ENCODE assay signal across 39 mouse cellular contexts in genomic region chr8:122368494-122368893, GRCm38 (mm10). TPM values are rescaled to one million over a fixed set of nuclear protein-coding genes. Genes with fewer than 3 reads are reported as not detected.
DNase-seq lines count a peak whose midpoint lies in the region; ATAC-seq and TF ChIP-seq lines count a peak whose summit lies in the region.
"Had no signal": no experiment of that assay in that cellular context is flagged by ENCODE, and none has a peak within 500 bp of the region (broad histone marks: within the 10 kb centered on the region; RNA-seq: fewer than 3 reads in every experiment).

No protein-coding gene starts in this region.

- intact Hi-C loops in heart, postnatal 14 days (cut with DNase I) = no loop called here

- no peak for ATAC-seq in heart, embryonic 14.5 days (ENCODE audit: insufficient number of reproducible peaks, insufficient read depth, low FRiP score, low read depth)
- ATAC-seq in megakaryocyte, adult 5-6 weeks (ENCODE audit: poor library complexity, severe bottlenecking) = no peak
- ATAC-seq in liver, postnatal 0 days = no peak
- ATAC-seq: forebrain, embryonic 13.5 days; intestine, postnatal 0 days; midbrain, embryonic 16.5 days; Patski had no signal

- H3K9ac ChIP-seq in heart, embryonic 14.5 days (ENCODE audit: low read length) = 0 out of 2 replicates have a peak overlapping the region, but pooled peaks have one; percentile 23
- H3K9ac ChIP-seq in liver, postnatal 0 days (replicated peaks) = no peak overlapping the region
- H3K9ac ChIP-seq: forebrain, embryonic 13.5 days; heart, embryonic 12.5 days; hindbrain, embryonic 14.5 days; liver, embryonic 14.5 days; lung, embryonic 14.5 days; neural tube, embryonic 12.5 days had no signal

- H3K9me3 ChIP-seq in heart, embryonic 14.5 days (ENCODE audit: control insufficient read depth, low read length) = no peaks in the 10 kb centered on the region
- H3K9me3 ChIP-seq in megakaryocyte, embryonic 14.5 days = peaks cover 16% of the 10 kb centered on the region
- H3K9me3 ChIP-seq in midbrain, embryonic 10.5 days (replicated peaks) = no peaks in the 10 kb centered on the region
- no peaks in the 10 kb centered on the region for H3K9me3 ChIP-seq in liver, postnatal 0 days (ENCODE audit: low read length)
- H3K9me3 ChIP-seq: forebrain, embryonic 13.5 days; heart, embryonic 12.5 days; neural tube, embryonic 12.5 days had no signal

- peaks cover 11 to 16% of the 10 kb centered on the region in 2 experiments; a peak in 3 of 4 replicates for H3K4me1 ChIP-seq in heart, embryonic 14.5 days (ENCODE audit: control insufficient read depth in 2 of 2, insufficient read depth in 2 of 2, low read length in 2 of 2)
- H3K4me1 ChIP-seq in megakaryocyte, embryonic 14.5 days = peaks cover 63% of the 10 kb centered on the region
- H3K4me1 ChIP-seq in midbrain, embryonic 10.5 days = peaks cover 7% of the 10 kb centered on the region
- peaks cover 5% of the 10 kb centered on the region; the same call in 1 of the 2 replicates for H3K4me1 ChIP-seq in liver, postnatal 0 days (ENCODE audit: insufficient read depth)
- H3K4me1 ChIP-seq: forebrain, embryonic 13.5 days; neural tube, embryonic 12.5 days had no signal

- H3K36me3 ChIP-seq in heart, embryonic 14.5 days (ENCODE audit: control insufficient read depth, insufficient read depth, low read length) = no peaks in the 10 kb centered on the region
- H3K36me3 ChIP-seq in megakaryocyte, embryonic 14.5 days (replicated peaks; ENCODE audit: low read length) = peaks cover 14% of the 10 kb centered on the region
- H3K36me3 ChIP-seq in midbrain, embryonic 10.5 days = no peaks in the 10 kb centered on the region
- H3K36me3 ChIP-seq in liver, postnatal 0 days (replicated peaks; ENCODE audit: insufficient read depth, low read length) = no peaks in the 10 kb centered on the region
- H3K36me3 ChIP-seq: heart, embryonic 12.5 days; neural tube, embryonic 12.5 days had no signal

- H3K4me3 ChIP-seq in heart, embryonic 14.5 days (ENCODE audit: control insufficient read depth in 1 of 2, insufficient read depth in 1 of 2, low read depth in 1 of 2, low read length in 2 of 2) = no peak overlapping the region
- H3K4me3 ChIP-seq in megakaryocyte, embryonic 14.5 days (replicated peaks) = peak overlapping the region; percentile 46
- no peak overlapping the region for H3K4me3 ChIP-seq in midbrain, embryonic 10.5 days
- H3K4me3 ChIP-seq in liver, postnatal 0 days (ENCODE audit: low read depth, low read length) = no peak overlapping the region
- H3K4me3 ChIP-seq: forebrain, embryonic 13.5 days; heart, embryonic 12.5 days; neural tube, embryonic 12.5 days had no signal

- no peak overlapping the region for H3K4me2 ChIP-seq in heart, embryonic 14.5 days (ENCODE audit: low read length)
- no peak overlapping the region for H3K4me2 ChIP-seq in liver, postnatal 0 days (ENCODE audit: low read depth, low read length)
- H3K4me2 ChIP-seq: forebrain, embryonic 13.5 days; heart, embryonic 12.5 days; hindbrain, embryonic 14.5 days; lung, embryonic 14.5 days; midbrain, embryonic 11.5 days; neural tube, embryonic 12.5 days had no signal

- TF ChIP-seq EP300 in liver, postnatal 0 days (IDR thresholded peaks at IDR 0.05; ENCODE audit: low read depth) = no peak

- peak overlapping the region; percentile 3 to 45; a peak in 2 of 4 replicates for H3K27ac ChIP-seq in heart, embryonic 14.5 days (replicated peaks in 1 of 2; ENCODE audit: control insufficient read depth in 1 of 2, insufficient read depth in 1 of 2, low read depth in 2 of 2, low read length in 2 of 2)
- H3K27ac ChIP-seq in midbrain, embryonic 10.5 days (replicated peaks) = no peak overlapping the region
- H3K27ac ChIP-seq in liver, postnatal 0 days (ENCODE audit: low read depth) = no peak overlapping the region
- H3K27ac ChIP-seq: forebrain, embryonic 13.5 days; hindbrain, embryonic 14.5 days; liver, embryonic 14.5 days; macrophage; neural tube, embryonic 12.5 days had no signal

- 31% methylated on average over 10 of the region's 10 CpGs for WGBS in heart, embryonic 14.5 days
- 77% methylated on average over 10 of the region's 10 CpGs for whole genome bisulfite sequencing in midbrain, embryonic 10.5 days
- 74% methylated on average over 10 of the region's 10 CpGs for WGBS in liver, postnatal 0 days (ENCODE audit: insufficient replicate concordance)

- DNase-seq in heart, postnatal 14 days = no peak
- DNase-seq in NIH3T3 (ENCODE audit: low read depth) = peak; percentile 69
- DNase-seq in midbrain, embryonic 10.5 days (ENCODE audit: low spot score) = no peak
- no peak for DNase-seq in liver, postnatal 0 days
- DNase-seq: adrenal gland, postnatal 14 days; cerebellum, adult 18-20 months; cerebellum, postnatal 14 days; gastrocnemius, postnatal 25 days; heart, adult 11 months; kidney, postnatal 25 days; liver; right cerebral cortex, postnatal 4 days; thymus, adult 2 months; thymus, postnatal 36 days had no signal

- no peaks in the 10 kb centered on the region for H3K27me3 ChIP-seq in heart, embryonic 14.5 days (ENCODE audit: control insufficient read depth, insufficient read depth, low read length)
- H3K27me3 ChIP-seq in megakaryocyte, embryonic 14.5 days (replicated peaks) = peaks cover 11% of the 10 kb centered on the region
- H3K27me3 ChIP-seq in midbrain, embryonic 10.5 days (ENCODE audit: low read depth, poor library complexity, severe bottlenecking) = 0 out of 2 replicates have a peak, but pooled peaks cover 2% of the 10 kb centered on the region
- 0 out of 2 replicates have a peak, but pooled peaks cover 3% of the 10 kb centered on the region for H3K27me3 ChIP-seq in liver, postnatal 0 days (ENCODE audit: insufficient read depth, low read length)
- H3K27me3 ChIP-seq: heart, embryonic 12.5 days; neural tube, embryonic 12.5 days; Patski had no signal

- TF ChIP-seq CTCF in liver, postnatal 0 days (IDR thresholded peaks at IDR 0.05; ENCODE audit: low read depth) = no peak

RNA-seq across cellular contexts. Expression of gene Zc3h18, which starts 7.9 kb away (rescaled TPM):
- 17.7 and 19.6 TPM in 2 replicates for polyA plus RNA-seq in heart, embryonic 14.5 days (2014; fragmentation: Nextera tagmentation; extraction: Ambion mirVana)
- total RNA-seq in heart, postnatal 14 days (2021) = 10 to 100 TPM; 22.4 to 22.8 TPM
- 80.4 and 130 TPM in 2 replicates for polyA plus RNA-seq in megakaryocyte, embryonic 14.5 days (2012; ENCODE audit: insufficient read depth, low replicate concordance)
- 19.6 and 22.0 TPM in 2 replicates for total RNA-seq in megakaryocyte, adult 5-6 weeks (2015)
- total RNA-seq in megakaryocyte, adult 5-6 weeks (2017) = 50.2 and 63.1 TPM in 2 replicates
- 75.7 and 79.4 TPM in 2 replicates for polyA plus RNA-seq in midbrain, embryonic 10.5 days (2016; fragmentation: Nextera tagmentation; extraction: Ambion mirVana)
- polyA plus RNA-seq in liver, postnatal 0 days (2015; fragmentation: Nextera tagmentation; extraction: Ambion mirVana) = 12.8 and 15.6 TPM in 2 replicates

RNA-seq across cellular contexts. Expression of gene Trhr2, which starts 7.9 kb away (rescaled TPM):
- not detected in 2 replicates for polyA plus RNA-seq in heart, embryonic 14.5 days (2014; fragmentation: Nextera tagmentation; extraction: Ambion mirVana)
- not detected for total RNA-seq in heart, postnatal 14 days (2021)
- polyA plus RNA-seq in megakaryocyte, embryonic 14.5 days (2012; ENCODE audit: insufficient read depth, low replicate concordance) = 1.8 TPM in 1 of 2 replicates, not detected in the other
- total RNA-seq in megakaryocyte, adult 5-6 weeks (2015) = not detected in 2 replicates
- not detected in 2 replicates for total RNA-seq in megakaryocyte, adult 5-6 weeks (2017)
- polyA plus RNA-seq in midbrain, embryonic 10.5 days (2016; fragmentation: Nextera tagmentation; extraction: Ambion mirVana) = not detected in 2 replicates
- polyA plus RNA-seq in liver, postnatal 0 days (2015; fragmentation: Nextera tagmentation; extraction: Ambion mirVana) = not detected in 2 replicates
- total RNA-seq: adrenal gland, postnatal 14 days; G1E; gastrocnemius, adult 18-20 months; gastrocnemius, postnatal 25 days; hematopoietic stem cell, adult 5-6 weeks had no signal
- polyA plus RNA-seq: embryonic facial prominence, embryonic 11.5 days; forebrain, embryonic 13.5 days; G1E; heart, embryonic 12.5 days; hindbrain, embryonic 14.5 days; intestine, postnatal 0 days; kidney, embryonic 14.5 days; limb, embryonic 11.5 days; liver, embryonic 14.5 days; lung, embryonic 14.5 days; macrophage; midbrain, embryonic 11.5 days; neural tube, embryonic 12.5 days; spleen, adult 2 months had no signal

RNA-seq across cellular contexts. Expression of gene Il17c, which starts 53.3 kb away (rescaled TPM):
- not detected in 2 replicates for polyA plus RNA-seq in heart, embryonic 14.5 days (2014; fragmentation: Nextera tagmentation; extraction: Ambion mirVana)
- total RNA-seq in heart, postnatal 14 days (2021) = not detected
- polyA plus RNA-seq in megakaryocyte, embryonic 14.5 days (2012; ENCODE audit: insufficient read depth, low replicate concordance) = 0.68 TPM in 1 of 2 replicates, not detected in the other
- total RNA-seq in megakaryocyte, adult 5-6 weeks (2015) = not detected in 2 replicates
- not detected in 2 replicates for total RNA-seq in megakaryocyte, adult 5-6 weeks (2017)
- polyA plus RNA-seq in midbrain, embryonic 10.5 days (2016; fragmentation: Nextera tagmentation; extraction: Ambion mirVana) = not detected in 2 replicates
- not detected in 2 replicates for polyA plus RNA-seq in liver, postnatal 0 days (2015; fragmentation: Nextera tagmentation; extraction: Ambion mirVana)
- total RNA-seq: adrenal gland, postnatal 14 days; G1E; gastrocnemius, adult 18-20 months; gastrocnemius, postnatal 25 days; hematopoietic stem cell, adult 5-6 weeks; layer of hippocampus, adult 18-20 months; layer of hippocampus, postnatal 10 days; left cerebral cortex, adult 18-20 months; left cerebral cortex, postnatal 14 days had no signal
- polyA plus RNA-seq: embryonic facial prominence, embryonic 11.5 days; forebrain, embryonic 13.5 days; G1E; heart, embryonic 12.5 days; hindbrain, embryonic 14.5 days; intestine, postnatal 0 days; kidney, embryonic 14.5 days; limb, embryonic 11.5 days; liver, embryonic 14.5 days; lung, embryonic 14.5 days; macrophage; midbrain, embryonic 11.5 days; midbrain, embryonic 16.5 days; neural tube, embryonic 12.5 days had no signal

Comparison
In these comparisons a context has a peak if more than half of its experiments do, and no peak if none do; other contexts are left out.
1. H3K27ac ChIP-seq: peak in heart, embryonic 14.5 days (2 of 2); none in midbrain, embryonic 10.5 days (single experiment) and liver, postnatal 0 days (single experiment).